Mouse (Mus musculus) embryo, embryonic 11 days (tissue): Measurements from ENCODE around the gene Slc16a11.

Source experiments
- DNase-seq: peaks from one replicate; pipeline ENCODE4 v3.0.0-alpha.2; 2015

The Slc16a11 gene

GRCm38 (mm10) chr11:70227661-70228245, 15.2 kb downstream of the Slc16a11 start:
- DNase-seq: no peak

GRCm38 (mm10) chr11:70228828-70229227, 16.3 kb downstream of the Slc16a11 start:
- peak; percentile 89 for DNase-seq

- DNase-seq: peak; percentile 47
Observed at GRCm38 (mm10) chr11:70229260-70230010, 16.9 kb downstream of the Slc16a11 start, which contains the start of gene Bcl6b. Bcl6b (minus strand) TSS chr11:70229798.

GRCm38 (mm10) chr11:70230239-70230727, 17.7 kb downstream of the Slc16a11 start:
- peak; percentile 90 for DNase-seq

GRCm38 (mm10) chr11:70232546-70232945, 20.0 kb downstream of the Slc16a11 start:
- peak; percentile 81 for DNase-seq

- no peak for DNase-seq
Observed at GRCm38 (mm10) chr11:70233016-70233415, 20.5 kb downstream of the Slc16a11 start.

- DNase-seq: no peak
Observed at GRCm38 (mm10) chr11:70234037-70234436, 21.5 kb downstream of the Slc16a11 start.

GRCm38 (mm10) chr11:70234497-70234896, 21.9 kb downstream of the Slc16a11 start:
- DNase-seq: no peak

GRCm38 (mm10) chr11:70235254-70235900, 22.8 kb downstream of the Slc16a11 start:
- no peak for DNase-seq

GRCm38 (mm10) chr11:70236717-70237116, 24.2 kb downstream of the Slc16a11 start:
- DNase-seq: no peak

- DNase-seq: peak; percentile 97
Observed at GRCm38 (mm10) chr11:70237457-70238167, 25.1 kb downstream of the Slc16a11 start, which contains the start of gene 0610010K14Rik. 0610010K14Rik (minus strand) TSS chr11:70237914.

- no peak for DNase-seq
Observed at GRCm38 (mm10) chr11:70238591-70239440, 26.3 kb downstream of the Slc16a11 start.

- peak; percentile 91 for DNase-seq
Observed at GRCm38 (mm10) chr11:70239541-70240279, 27.2 kb downstream of the Slc16a11 start, which contains the start of the genes Gm21988 and Rnasek. Gm21988 (minus strand) TSS chr11:70239830. Rnasek (minus strand) TSS chr11:70239842.

- no peak for DNase-seq
Observed at GRCm38 (mm10) chr11:70242591-70242990, 30.0 kb downstream of the Slc16a11 start.

- DNase-seq: peak; percentile 75
Observed at GRCm38 (mm10) chr11:70247136-70247845, 34.7 kb downstream of the Slc16a11 start.

GRCm38 (mm10) chr11:70250150-70250549, 37.6 kb downstream of the Slc16a11 start:
- DNase-seq: no peak

GRCm38 (mm10) chr11:70251853-70252252, 39.3 kb downstream of the Slc16a11 start:
- no peak for DNase-seq

GRCm38 (mm10) chr11:70254337-70254736, 41.8 kb downstream of the Slc16a11 start:
- DNase-seq: no peak

GRCm38 (mm10) chr11:70254931-70255531, 42.5 kb downstream of the Slc16a11 start, which contains the start of gene Alox12:
Alox12 (minus strand) TSS chr11:70255353.
- DNase-seq: peak; percentile 61

- no peak for DNase-seq
Observed at GRCm38 (mm10) chr11:70259035-70259434, 46.5 kb downstream of the Slc16a11 start.
